Mouse (Mus musculus): ENCODE results near the gene Gm49416.

Gm49416 gene

DNA sequence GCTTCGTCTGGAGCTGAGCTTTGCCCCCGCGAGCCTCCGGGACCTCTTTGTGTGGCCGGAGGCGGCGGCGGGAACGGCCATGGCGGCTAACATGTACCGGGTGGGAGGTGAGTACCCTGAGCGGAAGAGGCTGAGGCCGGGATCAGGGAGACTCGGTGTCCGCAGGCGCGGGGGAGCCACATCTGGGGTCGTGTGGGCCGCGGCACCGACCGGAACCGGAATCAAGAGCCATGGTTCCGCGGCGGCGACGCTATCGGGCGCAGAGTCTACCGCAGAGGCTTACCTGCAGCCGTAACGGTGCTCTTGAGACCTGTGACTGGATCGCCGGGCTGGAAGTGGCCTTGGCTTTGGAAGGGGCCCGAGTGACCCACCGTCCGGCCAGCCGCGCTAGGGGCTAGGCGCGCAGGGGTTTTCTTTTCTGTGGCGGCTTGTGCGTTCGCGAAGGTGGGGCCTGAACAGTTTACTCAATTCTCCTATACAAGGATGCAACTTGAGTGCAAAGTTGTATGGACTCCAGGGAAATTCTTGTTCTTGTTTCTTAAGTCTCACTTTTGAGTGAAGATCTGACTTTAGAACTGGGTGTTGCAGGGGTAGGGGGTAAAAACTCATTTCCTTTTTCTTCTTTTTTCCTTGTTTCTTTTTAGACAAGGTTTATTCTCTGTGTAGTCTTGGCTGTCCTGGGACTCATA is 53.7 kb downstream of the Gm49416 start:
- in situ Hi-C loops (cut with MboI, MseI) = loop anchor here in 1 of 2 experiments (5.0 kb wide), 1 partner anchor 50 kb away; the partner anchor contains the start of gene Ints5

DNA sequence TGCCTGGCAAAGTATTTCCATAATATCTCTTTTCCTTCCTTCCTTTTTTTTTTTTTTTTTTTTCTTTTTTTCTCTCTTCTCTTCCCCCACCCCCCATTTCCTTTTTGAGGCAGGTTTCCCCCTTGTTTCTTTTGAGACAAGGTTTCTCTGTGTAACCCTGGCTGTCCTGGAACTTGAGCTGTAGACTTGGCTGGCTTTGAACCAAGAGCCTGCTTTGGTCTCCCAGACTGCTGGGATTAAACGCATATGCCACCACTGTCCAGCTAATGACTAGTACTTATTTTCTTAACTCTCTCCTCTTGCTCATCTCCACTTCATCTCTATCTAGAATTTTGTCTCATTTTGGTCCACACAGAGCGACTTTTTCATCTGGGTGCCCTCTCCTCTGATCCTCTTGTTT is 54.3 kb downstream of the Gm49416 start:
- in situ Hi-C loops (cut with MboI, MseI) = loop anchor here in 1 of 2 experiments (5.0 kb wide), 1 partner anchor 51 kb away; the partner anchor contains the start of gene Ints5

GRCm38 (mm10) chr19:8944062-8944461 is 55.3 kb downstream of the Gm49416 start:
- in situ Hi-C loops (cut with MboI, MseI) = loop anchor here in 1 of 2 experiments (5.0 kb wide), 1 partner anchor 52 kb away; the partner anchor contains the start of gene Ints5

DNA sequence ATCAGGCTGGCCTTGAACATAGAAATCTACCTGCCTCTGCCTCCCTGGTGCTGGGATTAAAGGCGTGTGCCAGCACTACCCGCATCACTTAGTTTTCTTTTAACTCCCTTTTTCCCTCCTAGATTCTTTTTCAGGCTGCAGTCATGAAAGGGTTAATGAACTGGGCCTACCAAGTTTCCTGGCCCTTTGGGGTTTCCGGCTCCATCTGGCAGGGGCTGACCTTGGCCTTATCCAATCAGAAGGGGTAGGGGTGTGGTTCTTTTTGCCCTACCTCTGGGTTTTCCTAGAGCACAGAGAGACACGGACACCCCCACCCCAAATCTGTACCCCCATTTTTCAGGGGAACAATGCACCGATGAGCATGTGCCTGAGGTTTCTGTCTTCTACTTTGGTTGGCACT is 56.0 kb downstream of the Gm49416 start:
- in situ Hi-C loops (cut with MboI, MseI) = loop anchor here in 1 of 2 experiments (5.0 kb wide), 1 partner anchor 52 kb away; the partner anchor contains the start of gene Ints5

Measured in T-helper 17 cell (primary cell).